Mouse (Mus musculus): ENCODE results near the gene Csmd2. TPM values are rescaled to one million over a fixed set of nuclear protein-coding genes. Genes with fewer than 3 reads are reported as not detected.

Gene Csmd2
- polyA plus RNA-seq (2012; ENCODE audit: insufficient read depth, insufficient read length, missing spikeins), result 0.38 TPM in 1 of 2 replicates, not detected in the other

DNA sequence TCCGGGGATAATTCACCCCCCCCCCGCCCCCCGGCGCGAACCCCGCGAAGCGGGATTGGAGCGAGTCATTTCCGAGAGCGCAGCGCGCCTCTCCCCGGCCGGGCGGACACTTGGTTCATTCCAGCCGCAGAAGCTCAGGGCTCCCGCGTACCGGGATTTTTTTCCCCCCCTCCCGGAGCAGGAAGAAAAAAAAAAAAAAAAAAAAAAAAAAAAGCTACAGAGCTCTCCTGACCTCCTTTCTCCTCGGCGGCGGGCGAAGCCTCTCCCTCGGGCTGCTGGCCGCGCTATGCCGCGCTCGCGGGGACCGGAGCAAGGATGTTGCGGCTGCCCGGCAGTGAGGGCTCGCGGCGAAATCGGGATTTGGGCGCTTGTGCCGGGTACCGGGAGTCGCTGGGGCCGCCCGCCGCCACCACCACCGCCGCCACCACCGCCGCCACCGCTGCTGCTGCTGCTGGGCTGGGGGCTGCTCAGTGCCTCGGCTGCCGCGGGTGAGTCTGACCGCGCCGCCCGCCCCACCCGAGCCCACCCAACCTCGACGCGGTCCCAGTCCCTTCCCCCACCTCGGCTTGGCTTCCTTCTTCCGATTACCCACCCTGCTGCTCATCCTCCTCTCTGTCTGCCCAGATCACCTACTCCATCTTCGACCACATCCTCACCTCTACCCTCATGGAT lies at the start of gene Csmd2:
Csmd2 (plus strand) TSS at position 74 of the 672 bp plus-strand sequence.
- Histone ChIP-seq H3K4me3 (ENCODE audit: insufficient read depth, low read depth, low read length) (no peak within 1 kb of the TSS), H3K27ac (replicated peaks; ENCODE audit: low read depth, low read length) (no peak within 1 kb of the TSS), H3K4me1 (ENCODE audit: control insufficient read depth, insufficient read depth, insufficient read length, low read length) (no peaks in the 10 kb centered on the region)

DNA sequence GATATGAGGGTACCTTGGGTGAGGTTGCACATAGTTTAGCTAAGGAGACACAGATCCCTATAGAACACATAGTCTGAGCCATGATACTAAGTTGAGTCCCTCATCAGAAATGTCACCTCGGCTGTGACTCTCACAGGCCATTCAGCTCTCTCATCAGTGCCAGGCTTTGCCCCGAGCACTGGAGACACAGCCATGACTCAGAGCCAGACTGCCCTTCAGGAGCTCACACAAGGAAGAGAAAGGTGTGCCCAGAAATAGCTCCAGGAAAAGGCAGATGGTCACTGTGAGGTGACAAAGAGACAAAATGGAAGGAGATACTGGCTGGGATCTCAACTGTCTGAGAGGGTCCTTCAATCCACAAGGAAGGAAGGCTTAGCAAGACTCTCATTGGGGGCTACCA lies 40.0 kb upstream of the Csmd2 start:
- H3K27ac ChIP-seq (replicated peaks; ENCODE audit: low read depth, low read length), result no peak overlapping the region
- H3K4me1 ChIP-seq (ENCODE audit: control insufficient read depth, insufficient read depth, insufficient read length, low read length), result no peaks in the 10 kb centered on the region
- H3K4me3 ChIP-seq (ENCODE audit: insufficient read depth, low read depth, low read length), result no peak overlapping the region

DNA sequence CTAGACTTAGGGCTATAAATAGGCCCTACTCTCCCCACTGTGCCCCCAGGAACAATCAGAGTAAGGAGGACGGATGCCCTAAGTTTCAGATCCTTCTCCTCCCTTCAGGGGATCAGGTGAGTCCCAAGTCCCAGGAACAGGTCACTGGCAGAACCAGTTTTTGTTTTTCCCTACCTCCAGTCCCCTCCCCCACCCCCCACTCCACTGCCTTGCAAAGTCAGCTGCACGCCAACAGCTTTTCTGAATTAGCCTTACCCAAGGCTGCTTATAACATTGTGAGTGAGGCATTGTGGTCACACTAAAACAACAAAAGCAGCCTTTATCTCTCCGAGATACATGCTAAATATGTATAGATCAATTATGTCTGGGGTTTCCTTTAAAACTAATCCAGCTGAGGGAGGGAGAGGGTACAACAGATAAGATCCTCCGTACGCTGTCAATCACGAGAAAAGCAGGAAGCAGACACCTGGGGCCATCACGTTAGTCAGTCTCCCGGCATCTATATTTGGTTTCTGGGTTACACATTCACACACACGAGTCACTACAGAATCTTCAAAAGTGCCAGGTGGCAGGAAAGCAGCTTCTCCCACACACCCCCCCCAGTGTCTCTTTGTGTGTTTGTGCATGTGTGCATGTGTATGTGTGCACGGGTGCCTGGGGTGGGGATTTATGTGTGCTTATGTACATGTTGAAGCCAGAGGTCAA lies 34.5 kb upstream of the Csmd2 start:
- Histone ChIP-seq H3K27ac (replicated peaks; ENCODE audit: low read depth, low read length) (no peak overlapping the region), H3K4me1 (ENCODE audit: control insufficient read depth, insufficient read depth, insufficient read length, low read length) (no peaks in the 10 kb centered on the region), H3K4me3 (ENCODE audit: insufficient read depth, low read depth, low read length) (no peak overlapping the region)

DNA sequence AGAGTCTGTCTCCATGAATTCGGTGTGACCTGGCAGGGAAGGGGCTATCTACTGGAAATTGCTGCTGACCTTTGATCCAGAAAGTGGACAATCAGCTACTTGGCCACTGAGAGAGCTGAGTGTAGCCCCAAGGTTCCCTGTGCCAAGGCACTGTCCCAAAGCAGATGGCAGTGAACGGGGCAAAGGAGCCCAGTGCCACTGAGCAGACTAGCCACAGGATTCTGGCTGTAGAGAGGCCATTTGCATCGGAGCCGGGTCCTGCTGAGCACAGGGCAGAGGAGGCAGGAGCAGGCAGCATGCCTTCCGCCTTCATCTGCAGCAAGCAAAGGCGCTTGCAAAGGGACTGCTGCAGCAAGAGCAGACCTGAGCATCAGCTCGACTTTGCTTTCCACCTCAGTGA lies 18.6 kb upstream of the Csmd2 start:
- H3K4me3 ChIP-seq (ENCODE audit: insufficient read depth, low read depth, low read length), result no peak overlapping the region
- no peaks in the 10 kb centered on the region for H3K4me1 ChIP-seq (ENCODE audit: control insufficient read depth, insufficient read depth, insufficient read length, low read length)
- H3K27ac ChIP-seq (replicated peaks; ENCODE audit: low read depth, low read length), result no peak overlapping the region

DNA sequence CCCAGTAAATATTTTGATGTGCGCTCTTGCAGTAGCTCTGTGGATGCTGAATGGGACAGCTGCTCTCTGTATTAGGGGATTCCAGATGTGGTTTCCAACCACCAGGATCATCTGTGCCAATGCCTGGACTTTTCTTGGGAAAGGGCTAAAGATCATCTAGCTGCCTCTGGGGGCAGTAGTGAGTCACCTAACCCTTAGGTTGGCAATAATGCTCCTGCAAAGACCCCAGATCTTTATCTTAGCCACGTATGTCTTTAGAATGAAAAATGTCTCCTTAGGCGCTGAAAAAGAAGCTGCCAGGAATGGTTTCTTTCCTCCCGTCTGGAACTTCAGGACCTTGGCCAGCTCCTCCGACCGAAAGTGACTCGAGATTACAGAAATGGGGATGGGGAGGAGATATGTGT lies 17.6 kb upstream of the Csmd2 start:
- no peaks in the 10 kb centered on the region for H3K4me1 ChIP-seq (ENCODE audit: control insufficient read depth, insufficient read depth, insufficient read length, low read length)

DNA sequence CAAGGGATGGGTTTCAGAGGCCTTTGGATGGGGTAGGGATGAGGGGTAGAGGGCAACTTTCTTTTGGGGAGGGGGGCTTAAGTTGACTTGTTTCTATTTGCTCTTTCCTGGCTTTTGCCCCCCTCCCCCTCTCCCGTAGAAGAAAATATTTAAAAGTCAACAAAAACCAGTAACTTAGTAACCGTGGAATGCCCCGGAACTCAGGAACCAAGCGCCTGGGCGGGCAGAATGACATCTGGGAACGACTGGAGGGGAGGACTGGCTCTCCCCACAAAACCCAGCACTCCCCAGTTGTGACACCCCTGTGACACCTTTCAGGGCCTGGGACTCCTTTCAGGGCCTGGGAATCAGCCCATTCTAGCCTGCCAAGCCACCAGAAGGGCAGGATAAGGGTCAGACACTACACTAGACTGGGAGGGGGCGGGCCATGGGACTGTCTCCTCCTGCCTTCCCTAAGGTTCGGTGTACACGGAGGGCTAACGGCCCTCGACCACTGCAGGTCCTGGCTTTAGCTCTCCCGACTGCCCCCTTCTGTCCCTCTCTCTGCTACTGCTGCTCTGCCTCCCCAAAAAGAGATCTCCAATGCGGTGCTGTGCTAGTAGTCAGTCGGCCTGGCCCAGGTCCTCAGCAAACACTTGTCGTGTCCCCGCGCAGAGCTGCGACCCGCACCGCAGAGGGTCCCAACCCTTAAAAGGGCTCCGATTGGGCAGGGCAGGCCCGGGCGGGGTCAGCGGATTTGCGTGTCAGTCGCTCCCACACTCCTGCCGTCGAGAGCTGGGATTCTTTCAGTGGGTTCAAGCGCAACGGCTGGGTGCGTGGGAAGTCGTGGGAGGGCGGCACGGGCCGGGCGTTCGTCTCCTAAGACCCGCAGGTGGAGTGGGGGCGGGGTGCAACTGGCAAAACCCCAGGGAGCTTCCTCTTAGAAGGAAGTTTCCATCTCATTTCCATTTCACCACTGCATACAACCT lies 16.5 kb upstream of the Csmd2 start, which contains the start of gene CK137956:
CK137956 (minus strand) TSS at position 51 of the 968 bp plus-strand sequence.
- H3K27ac ChIP-seq (replicated peaks; ENCODE audit: low read depth, low read length), result no peak within 1 kb of the TSS
- H3K4me3 ChIP-seq (ENCODE audit: insufficient read depth, low read depth, low read length), result no peak within 1 kb of the TSS
- H3K4me1 ChIP-seq (ENCODE audit: control insufficient read depth, insufficient read depth, insufficient read length, low read length), result no peaks in the 10 kb centered on the region

More for the DNA sequence above, 17.6 kb upstream of the Csmd2 start:
- Histone ChIP-seq H3K27ac (replicated peaks; ENCODE audit: low read depth, low read length) (no peak overlapping the region), H3K4me3 (ENCODE audit: insufficient read depth, low read depth, low read length) (no peak overlapping the region)

DNA sequence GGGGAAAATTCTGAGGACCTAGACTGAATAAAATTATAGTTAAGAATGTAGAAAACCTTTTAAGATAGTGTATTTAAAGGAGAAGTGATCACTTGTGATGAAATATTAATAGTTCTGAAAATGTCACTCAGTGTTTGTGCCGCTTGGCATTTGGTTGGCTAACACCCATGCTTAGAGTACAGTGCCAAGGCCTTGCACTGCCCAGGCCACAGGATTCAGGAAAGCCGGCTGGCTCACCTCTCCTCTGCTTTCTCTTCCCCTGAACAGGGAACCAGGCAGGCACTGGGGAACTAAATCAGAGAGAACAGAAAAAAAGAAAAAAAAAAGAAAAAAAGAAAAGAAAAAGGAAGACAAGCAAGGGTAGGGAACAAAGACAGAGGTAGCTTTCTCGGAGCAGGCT lies 14.7 kb upstream of the Csmd2 start:
- Histone ChIP-seq H3K4me3 (ENCODE audit: insufficient read depth, low read depth, low read length) (no peak overlapping the region), H3K27ac (replicated peaks; ENCODE audit: low read depth, low read length) (no peak overlapping the region), H3K4me1 (ENCODE audit: control insufficient read depth, insufficient read depth, insufficient read length, low read length) (no peaks in the 10 kb centered on the region)

DNA sequence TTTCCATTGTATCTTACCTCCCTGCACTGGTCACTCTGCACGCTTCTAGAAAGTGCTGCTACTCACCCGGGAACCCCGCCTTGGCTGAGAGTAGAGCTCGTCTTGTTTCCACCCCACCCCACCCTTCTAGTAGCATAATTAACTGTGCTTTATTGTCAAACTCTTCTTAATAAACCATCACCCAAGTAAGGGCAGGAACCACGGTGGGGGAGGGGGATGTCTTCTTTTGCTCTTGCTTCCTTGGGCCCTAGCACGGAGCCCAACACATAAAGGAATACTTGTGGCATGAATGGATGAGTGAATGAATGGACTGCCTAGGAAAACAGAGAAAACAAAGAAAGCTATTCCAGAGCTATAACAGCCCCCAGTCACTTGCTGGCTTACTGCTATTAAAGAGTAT lies 6.5 kb upstream of the Csmd2 start:
- Histone ChIP-seq H3K4me1 (ENCODE audit: control insufficient read depth, insufficient read depth, insufficient read length, low read length) (no peaks in the 10 kb centered on the region), H3K4me3 (ENCODE audit: insufficient read depth, low read depth, low read length) (no peak overlapping the region), H3K27ac (replicated peaks; ENCODE audit: low read depth, low read length) (no peak overlapping the region)

DNA sequence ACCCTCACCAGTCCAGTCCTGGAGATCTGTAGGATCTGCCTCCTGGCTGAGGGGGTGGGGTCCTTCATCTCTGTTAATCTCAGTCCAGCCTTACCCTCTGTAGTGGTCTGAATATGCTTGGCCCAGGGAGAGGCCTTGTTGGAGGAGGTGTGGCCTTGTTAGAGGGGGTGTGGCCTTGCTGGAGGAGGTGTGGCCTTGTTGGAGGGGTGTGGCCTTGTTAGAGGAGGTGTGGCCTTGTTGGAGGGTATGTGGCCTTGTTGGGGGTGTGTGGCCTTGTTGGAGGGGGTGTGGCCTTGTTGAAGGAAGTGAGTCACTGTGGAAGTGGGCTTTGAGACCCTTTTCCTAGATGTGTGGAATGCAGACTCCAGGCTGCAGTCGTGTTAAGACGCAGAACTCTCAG lies 3.2 kb upstream of the Csmd2 start:
- Histone ChIP-seq H3K4me1 (ENCODE audit: control insufficient read depth, insufficient read depth, insufficient read length, low read length) (no peaks in the 10 kb centered on the region), H3K27ac (replicated peaks; ENCODE audit: low read depth, low read length) (no peak overlapping the region), H3K4me3 (ENCODE audit: insufficient read depth, low read depth, low read length) (no peak overlapping the region)

DNA sequence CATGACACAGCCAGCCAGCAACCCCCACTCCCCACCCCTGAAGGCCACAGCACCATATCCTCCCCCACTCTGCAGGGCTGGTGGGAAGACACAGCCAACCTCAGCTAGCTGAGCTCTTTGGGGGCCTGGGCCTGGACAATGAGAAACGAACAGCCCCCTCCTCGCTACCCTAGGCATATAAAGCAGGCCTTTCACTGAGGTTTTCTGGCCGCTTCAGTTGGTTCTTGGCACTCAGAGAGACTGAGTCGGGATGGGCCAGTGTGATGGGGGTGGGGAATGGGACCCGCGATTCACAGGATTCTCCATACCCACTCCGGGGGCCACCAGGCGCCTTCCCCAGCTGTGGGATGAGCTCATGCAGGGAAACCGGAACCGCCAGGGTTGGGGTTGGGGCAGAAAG lies 1.8 kb upstream of the Csmd2 start:
- no peak overlapping the region for H3K4me3 ChIP-seq (ENCODE audit: insufficient read depth, low read depth, low read length)
- H3K27ac ChIP-seq (replicated peaks; ENCODE audit: low read depth, low read length), result no peak overlapping the region
- H3K4me1 ChIP-seq (ENCODE audit: control insufficient read depth, insufficient read depth, insufficient read length, low read length), result no peaks in the 10 kb centered on the region

DNA sequence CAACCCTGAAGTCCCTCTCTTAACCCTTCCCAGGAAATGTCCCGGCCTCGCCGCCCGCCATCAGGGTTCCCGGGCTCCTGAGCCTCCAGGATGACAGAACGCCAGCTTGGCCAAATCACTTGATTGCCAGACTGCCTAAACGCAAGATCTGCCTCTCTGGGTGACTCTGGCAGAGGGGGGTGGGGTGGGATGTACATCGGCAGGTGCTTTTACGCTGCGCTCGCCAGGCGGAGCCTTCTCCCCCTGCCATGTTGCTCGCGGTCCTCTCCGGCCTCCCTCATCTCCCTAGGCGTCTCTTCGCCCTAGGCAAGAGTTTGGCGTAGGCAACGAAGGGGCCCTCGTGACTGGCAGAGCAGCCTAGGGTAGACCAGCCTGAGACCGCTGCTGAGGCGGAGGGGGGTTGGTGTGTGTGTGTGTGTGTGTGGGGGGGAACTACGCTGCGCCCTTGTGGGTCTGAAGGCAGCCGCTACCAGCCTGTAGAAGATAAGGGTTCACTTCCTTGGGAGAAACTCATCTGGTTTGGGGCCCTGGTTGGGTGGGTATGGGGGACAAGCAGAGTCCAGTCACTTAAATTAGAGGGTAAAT lies 1.1 kb upstream of the Csmd2 start:
- Histone ChIP-seq H3K27ac (replicated peaks; ENCODE audit: low read depth, low read length) (no peak overlapping the region), H3K4me3 (ENCODE audit: insufficient read depth, low read depth, low read length) (no peak overlapping the region), H3K4me1 (ENCODE audit: control insufficient read depth, insufficient read depth, insufficient read length, low read length) (no peaks in the 10 kb centered on the region)

DNA sequence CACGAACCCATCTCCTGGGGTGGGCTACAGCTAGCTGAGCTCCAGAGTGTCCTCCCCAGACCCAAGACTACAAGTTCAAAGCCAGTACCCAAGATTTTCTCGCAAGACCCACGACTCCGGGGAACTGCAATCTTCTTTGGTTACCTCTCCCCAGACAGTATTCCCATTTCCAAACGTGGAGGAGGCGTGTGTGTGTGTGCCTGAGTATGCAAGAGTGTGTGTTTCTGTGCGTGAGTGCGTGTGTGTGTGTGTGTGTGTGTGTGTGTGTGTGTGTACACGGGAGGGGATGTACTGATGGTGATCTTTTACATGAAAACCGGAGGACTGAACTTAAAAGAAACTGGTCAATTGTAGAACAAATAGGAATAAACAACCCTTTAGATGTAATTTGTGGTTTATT lies 387 bp upstream of the Csmd2 start:
- H3K4me3 ChIP-seq (ENCODE audit: insufficient read depth, low read depth, low read length), result no peak overlapping the region
- no peaks in the 10 kb centered on the region for H3K4me1 ChIP-seq (ENCODE audit: control insufficient read depth, insufficient read depth, insufficient read length, low read length)
- no peak overlapping the region for H3K27ac ChIP-seq (replicated peaks; ENCODE audit: low read depth, low read length)

DNA sequence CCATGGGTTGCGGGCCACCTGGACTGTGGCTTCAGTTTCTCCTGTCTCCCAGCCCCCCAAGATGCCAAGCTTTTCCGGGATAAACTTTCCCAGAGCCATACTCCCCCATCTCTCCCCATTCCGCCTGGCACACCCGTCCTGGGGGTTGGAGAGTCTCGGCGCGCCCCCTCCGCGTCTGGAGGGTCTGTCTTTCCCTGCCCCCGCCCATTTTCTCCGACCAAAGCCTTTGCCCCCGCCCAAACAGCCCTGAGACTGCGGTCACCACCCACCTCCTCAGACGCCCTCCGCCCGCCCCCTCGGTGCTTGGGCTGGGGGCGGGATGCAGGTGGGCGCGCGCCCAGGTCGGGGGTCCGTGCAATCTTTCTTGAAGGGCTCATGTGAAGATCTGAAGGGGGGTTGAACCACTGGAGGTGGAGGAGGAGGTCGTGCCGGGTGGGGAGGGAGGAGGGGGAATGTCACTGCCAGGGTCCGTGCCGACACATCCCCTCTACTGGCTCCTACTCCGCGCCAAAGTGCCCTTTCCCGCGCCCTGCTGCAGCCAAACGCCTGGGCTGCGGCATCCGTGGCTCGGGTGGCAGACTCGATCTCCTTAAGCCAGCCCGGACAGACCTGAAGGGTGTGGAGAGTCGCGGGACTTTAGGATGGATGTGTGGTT lies 996 bp downstream of the Csmd2 start:
- no peak overlapping the region for H3K4me3 ChIP-seq (ENCODE audit: insufficient read depth, low read depth, low read length)
- no peaks in the 10 kb centered on the region for H3K4me1 ChIP-seq (ENCODE audit: control insufficient read depth, insufficient read depth, insufficient read length, low read length)
- H3K27ac ChIP-seq (replicated peaks; ENCODE audit: low read depth, low read length), result no peak overlapping the region

DNA sequence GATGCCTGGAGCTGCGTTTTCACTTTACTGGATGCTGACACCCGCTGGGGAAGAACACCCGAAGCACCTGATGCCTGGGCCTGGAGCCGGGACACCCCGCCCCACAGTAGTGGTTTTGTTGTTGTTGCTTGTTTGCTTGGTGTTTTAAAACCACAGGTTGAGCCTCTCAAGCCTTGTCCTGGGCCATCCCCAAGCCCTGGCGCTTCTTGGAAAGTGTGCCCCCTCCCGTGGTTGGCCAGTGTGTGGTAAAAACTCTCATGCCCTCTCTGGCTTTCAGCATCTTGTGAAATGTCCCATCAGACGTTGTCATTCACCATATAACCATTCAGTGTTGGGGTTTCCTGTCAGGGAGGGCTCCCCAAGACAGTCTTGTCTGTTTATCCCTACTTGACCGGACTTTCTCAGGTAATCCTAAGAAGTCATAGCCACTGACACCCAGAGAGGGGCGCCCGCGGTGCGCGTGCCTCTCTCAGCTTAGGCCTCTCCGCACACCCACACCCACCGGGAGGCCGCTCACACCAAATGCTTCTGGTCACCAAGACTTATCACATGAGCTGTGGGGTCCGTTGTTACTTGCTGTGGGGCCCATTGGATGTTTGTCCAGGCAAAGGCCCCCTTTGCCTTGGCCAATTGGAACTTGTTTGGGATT lies 1.8 kb downstream of the Csmd2 start:
- Histone ChIP-seq H3K27ac (replicated peaks; ENCODE audit: low read depth, low read length) (no peak overlapping the region), H3K4me1 (ENCODE audit: control insufficient read depth, insufficient read depth, insufficient read length, low read length) (no peaks in the 10 kb centered on the region), H3K4me3 (ENCODE audit: insufficient read depth, low read depth, low read length) (no peak overlapping the region)
